Mouse (Mus musculus) CD4-positive helper T cell, adult 2 months (primary cell): ENCODE measurements around the gene Cfap99.

ENCODE experiments used
- DNase-seq: peaks from one replicate; pipeline ENCODE4 v3.0.0-alpha.2; 2012; ENCODE audit warnings: low read depth, missing footprints, low spot score

Gene Cfap99

DNA sequence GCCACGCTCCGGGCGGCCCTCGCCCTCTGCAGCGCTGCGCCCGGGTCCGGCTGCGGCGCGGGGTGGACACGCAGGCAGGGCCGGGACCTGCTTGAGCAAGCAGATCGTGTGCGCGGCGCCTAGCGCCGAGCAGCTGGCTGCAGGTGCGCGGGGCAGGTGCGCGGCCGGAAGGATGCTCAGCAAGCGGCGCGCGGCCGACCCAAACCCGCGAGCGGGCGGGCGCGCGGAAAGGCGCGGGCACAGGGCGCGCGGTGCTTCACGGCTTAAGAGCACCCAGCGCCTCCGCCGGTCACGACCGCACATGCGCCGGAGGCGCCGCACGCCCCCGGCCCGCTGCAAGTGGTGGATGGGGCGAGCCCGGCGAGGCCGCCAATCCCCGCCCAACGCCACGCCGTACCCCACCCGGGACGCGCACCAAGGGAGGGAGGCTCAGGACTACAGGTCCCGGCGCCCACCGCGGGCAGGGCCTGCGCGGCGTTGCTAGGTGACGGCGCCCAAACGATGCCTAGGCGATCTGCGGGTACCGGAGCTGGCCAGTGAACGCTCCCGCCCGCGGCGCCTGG lies at the start of gene Cfap99, which contains the start of gene Zfyve28:
TSS of gene Cfap99 (plus strand) at position 447 of the 563 bp plus-strand sequence.
TSS of gene Zfyve28 (minus strand) at position 296 of the 563 bp plus-strand sequence.
- peak; percentile 60 for DNase-seq

DNA sequence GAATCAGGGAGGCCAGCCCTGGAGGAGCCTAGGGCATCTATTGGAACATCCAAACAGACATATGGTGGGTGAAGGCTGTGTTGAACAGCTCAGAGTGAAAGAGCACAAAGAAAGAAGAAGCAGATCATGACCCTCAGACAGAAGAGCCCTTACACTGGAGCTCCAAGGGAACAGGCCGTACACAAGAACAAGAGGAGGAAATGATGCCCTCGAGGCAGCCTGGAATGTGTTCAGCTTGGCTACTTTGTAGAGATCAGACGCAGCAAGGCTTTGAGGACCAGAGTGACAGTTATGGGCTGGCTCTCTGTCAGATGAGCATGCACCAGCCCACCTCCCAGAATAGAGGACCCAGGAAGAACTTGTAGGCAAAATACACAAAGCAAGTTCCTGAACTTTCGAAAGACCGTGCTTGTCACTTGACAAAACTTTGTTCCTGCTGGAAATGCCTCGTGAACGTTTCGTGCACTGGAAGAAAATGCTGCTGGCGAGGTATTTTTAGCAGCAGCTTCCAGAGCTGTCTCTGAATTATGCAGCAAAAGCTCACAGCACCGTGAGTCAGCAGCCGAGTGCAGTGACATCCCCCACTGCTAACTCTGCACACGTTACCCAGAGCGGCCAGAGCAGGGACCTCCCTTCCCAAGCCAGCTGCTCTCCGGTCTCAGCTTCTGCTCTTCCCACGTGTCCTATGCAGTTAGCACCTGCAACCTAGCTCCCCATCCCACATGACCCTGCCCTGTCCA lies 46.0 kb upstream of the Cfap99 start:
- no peak for DNase-seq

DNA sequence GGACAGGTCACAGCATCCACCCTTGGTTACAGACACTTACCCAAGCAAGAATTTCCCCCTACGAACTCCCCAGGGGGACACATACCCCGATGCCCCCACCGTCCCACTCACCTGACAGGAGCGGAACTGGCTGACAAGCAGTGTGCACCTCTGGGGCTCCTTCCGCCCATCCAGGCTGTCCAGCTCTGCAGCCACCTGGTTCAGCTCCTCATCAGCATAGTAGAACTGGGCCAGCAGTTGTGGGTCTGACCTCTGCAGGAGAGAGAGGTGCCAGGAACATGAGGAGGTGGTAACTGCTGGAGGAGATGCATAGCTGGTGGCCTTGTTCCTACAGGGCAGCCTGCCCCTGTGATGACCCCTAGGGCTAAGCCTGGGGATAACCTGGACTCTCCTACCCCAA lies 45.3 kb upstream of the Cfap99 start:
- DNase-seq = no peak

DNA sequence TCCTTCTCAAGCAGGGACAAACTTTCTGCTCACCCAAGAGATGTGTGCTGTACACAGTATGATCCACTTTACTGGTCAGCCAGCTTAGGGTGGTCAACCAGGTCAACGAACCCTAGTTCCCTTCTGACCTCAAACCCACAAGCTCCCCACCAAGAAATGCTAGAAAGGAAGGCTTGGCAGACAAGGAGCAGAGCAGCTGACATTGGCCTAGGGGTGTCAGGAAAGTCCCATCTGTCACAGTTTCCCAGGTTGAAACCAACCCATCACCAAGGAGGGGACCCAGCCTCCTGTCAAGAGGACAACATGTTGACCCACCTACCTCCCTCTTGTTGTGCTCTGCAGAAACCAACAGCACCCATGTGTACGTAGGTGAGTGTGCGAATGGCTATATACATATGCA lies 42.0 kb upstream of the Cfap99 start:
- no peak for DNase-seq

DNA sequence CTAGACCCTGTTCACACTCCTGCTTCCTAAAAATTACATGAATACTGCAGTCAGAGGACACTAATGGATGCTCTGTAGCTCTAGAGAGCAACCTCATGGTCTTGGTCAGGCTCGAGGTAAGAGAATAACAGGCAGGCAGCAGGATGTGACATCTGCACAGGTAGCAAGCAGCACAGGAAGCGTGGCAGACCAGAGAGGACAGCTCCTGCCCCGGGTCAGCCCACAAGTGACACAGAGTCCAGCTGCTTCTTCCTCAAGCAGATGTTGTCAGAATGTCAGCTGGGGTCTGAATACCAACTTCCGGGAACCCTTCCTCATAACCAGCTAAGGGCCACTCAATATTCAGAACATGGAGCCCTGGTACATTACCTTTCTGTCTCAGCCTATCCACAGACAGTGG lies 39.3 kb upstream of the Cfap99 start:
- no peak for DNase-seq

DNA sequence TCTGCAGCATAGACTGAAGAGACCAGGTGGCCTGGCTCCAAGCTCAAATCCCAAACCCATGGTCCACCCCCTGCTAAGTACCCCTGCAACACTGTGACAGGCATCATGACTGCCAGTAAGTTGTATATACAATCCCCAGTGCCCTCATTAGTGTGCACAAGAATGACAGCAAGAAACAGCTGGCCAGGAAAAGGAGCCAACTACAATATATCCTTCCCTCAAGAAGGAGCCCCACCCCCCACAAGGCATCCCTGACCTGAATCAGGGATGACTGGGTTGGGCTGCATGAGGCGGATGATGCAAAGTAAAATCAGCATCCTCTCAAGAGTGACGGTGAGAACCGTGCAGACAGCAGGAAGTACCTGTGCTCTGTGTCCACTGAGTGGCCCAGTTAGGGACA lies 38.3 kb upstream of the Cfap99 start:
- DNase-seq = no peak

DNA sequence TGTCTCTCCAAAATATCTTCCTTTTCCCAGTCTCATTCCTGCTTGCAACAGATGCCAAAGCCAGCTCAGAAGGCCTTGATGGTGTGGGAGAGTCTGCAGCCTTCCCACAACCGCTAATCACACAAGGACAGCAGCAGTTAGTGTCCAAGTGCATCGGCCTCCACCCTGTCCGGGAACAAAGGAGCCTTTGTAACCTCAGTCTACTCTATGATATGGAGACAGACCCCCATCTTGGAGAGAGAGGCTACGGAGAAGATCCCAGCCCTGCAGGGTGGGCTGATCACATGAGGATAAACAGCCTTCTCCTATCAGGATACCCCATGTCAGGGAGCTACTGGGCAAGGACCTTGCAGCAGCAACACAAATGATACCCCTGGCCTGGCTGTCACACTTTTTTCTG lies 36.6 kb upstream of the Cfap99 start:
- no peak for DNase-seq

DNA sequence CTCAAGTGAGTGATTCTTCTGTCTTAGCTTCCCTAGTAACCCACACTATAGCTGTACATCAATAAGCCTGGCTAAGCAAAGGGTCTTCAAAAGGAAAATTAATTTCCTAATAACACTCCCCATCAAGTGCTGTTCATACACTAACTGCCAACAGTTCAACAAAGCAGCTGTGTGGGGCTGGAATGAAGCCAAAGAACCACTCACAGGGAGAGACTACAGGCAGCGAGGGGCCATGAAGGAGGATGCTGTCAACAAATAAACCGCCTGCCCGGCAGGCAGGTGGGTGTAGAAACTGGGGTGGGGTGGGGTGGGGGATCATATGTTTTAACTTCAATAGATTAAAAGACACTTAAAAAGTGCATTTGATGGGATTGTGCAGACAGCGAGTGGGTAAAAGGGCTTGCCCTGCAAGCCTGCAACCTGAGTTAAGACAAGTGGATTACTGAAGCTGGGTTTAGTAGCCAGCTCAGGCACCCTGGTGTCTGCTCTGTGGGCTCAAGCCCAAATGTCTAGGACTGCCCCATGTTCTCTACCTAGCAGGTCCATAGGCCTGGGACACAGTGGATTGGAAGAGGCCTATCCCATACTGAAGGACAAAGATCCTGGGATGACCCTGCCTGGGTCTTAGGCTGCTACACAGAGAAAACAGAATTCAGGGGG lies 36.0 kb upstream of the Cfap99 start:
- DNase-seq = no peak

DNA sequence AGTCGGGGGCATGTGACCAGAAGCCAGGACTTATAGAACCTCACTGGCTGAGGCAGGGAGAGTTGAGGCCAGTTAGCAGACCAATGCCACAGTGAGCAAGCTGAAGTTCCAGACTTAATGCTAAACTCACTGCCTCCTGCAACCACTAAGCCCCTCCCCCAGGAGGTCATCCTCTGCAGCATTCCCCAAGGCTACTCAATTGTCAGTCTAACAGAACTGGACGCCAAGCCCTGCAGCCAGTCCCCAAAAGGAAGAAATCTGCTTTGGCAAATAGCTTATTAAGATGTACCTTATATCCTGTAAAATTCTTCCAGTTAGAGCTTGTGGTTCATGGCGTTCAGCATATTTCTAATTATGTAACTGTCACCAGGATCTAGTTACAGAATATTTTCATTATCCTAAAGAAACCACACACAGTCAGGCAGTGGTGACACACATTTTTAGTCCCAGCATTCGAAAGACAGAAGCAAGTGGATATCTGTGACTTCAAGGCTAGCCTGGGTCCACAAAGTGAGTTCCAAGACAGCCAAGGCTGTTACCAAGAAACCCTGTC lies 35.4 kb upstream of the Cfap99 start:
- no peak for DNase-seq

DNA sequence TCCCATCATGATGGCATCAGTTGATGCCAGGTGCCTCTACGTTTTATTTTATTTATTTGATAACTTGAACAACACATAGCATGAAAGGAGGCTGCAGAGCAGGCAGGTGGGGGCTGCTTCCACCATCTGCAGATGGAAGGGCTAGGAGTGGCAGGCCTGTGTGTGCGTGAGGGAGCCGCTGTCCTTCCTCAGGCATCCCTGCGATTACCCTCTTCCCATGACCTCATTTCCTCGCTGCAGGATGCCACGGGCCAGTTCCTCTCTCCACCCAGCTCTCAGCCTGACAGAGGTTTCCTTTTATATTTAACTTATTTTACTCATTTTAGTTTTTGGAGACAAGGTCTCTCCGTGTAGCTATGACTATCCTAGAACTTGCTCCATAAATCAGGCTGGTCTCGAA lies 34.1 kb upstream of the Cfap99 start:
- no peak for DNase-seq

DNA sequence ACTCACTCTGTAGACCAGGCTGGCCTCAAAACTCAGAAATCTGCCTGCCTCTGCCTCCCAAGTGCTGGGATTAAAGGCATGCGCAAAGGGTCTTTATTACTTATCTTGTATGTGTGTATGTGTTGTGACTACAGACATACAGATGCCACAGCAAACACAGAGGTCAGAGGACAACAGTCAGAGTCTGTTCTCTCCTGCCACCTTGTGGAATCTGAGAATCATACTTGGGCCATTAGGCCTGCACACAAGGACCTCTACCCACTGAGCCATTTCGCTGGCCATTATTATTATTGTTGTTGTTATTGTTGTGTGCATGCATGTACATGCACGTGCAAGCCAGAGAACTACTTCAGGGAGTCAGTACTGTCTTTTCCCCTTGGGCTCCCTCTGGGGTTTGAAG lies 33.2 kb upstream of the Cfap99 start:
- DNase-seq = no peak

DNA sequence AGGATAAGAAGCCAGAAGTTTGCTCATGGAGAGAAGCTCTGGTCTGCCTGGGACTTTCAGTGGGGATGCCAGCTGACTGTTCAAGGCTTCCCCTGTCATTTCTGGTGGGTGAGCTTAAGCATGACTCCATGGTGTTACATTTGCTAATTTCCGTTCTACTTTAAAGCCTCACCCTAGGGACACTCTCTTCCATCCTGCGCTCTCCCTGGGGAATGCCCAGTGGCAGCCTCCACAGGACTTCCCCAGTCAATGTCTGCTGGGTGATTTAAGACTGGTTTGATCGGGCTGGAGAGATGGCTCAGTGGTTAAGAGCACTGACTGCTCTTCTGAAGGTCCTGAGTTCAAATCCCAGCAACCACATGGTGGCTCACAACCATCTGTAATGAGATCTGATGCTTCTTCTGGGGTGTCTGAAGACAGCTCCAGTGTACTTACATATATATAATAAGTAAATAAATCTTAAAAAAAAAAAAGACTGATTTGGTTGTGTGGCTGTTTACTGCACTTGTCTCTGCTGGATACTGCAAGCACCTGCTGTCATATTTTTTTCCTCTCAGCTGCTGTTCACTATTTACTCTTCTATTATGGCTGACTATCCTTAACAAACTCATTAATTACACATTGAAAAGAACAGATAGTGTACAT lies 29.1 kb upstream of the Cfap99 start:
- DNase-seq = no peak

DNA sequence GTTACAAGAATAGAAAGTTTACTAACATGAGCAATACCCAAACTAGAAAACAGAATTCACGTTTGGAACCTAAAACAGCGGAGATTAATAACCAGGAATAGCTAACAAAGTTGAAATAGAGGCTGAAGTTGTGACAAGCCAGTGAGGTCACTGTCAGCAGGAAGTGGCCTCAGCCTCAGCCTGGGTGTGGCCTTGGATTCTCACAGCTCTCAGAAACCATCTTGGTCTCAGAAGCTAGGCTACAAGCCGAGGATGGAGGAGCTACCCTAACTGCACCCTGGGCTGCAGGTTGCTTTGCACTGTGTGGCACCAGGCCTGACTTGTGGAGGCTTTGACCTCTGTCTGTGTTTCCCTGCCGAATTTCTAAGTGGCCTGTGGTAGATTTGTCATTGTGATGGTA lies 22.3 kb upstream of the Cfap99 start:
- no peak for DNase-seq

DNA sequence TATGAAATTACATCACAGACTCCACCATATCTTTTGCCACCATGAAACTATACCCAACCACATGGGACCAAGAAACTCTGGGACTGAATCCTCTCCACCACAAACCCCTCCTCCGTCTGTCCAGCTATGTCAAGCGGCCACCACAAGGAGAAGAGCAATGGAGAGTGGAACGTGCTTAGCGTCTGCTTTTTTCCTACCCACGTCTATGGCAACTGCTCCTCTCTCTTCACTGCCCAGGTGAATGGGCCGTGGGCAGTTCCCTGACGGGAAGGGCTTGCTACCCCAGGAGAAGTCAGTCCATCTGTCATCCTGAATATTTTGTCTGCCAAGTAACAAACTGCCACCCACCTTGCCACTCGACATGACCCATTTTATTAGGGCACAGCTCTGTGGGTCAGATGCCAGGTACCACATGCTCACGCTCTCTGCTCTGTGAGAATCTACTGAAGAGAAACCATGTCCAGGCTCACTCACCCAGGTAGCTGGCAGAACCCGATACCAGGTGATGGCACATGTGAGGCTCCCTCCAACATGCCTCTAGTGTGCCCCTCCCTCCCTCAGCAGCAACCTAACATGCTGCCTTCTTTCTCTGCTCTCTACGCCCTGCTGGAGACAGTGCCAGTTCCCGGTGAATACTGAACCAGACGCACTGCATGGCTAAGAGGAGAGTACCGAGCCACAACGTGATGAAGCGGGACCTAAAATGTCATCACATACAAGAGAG lies 19.0 kb upstream of the Cfap99 start:
- no peak for DNase-seq

DNA sequence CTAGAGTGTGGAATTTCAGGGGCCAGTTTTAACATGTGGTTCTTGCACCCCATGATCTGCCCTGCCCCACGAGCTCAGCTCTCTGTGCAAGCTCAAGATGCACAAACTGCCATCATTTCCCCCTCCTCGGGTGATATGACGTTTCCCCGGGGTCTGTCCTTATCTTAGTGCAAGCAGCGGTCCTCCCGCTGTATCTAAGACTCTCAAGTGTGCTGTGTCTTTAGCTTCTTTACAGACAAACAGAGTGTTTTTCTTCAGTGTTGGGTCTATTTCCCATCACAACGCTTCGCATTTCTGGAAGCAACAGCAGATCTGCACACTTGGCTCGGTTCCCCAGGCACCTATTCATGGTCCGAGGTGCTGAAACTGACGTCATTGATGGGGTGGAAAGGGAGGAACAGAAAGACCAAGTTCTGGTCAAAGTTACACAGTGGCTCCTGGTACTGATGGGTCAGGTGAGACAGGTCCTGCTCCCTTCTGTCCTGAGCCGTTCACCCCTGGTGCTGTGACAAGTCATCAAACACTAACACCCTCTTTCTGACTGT lies 18.4 kb upstream of the Cfap99 start:
- DNase-seq = no peak

DNA sequence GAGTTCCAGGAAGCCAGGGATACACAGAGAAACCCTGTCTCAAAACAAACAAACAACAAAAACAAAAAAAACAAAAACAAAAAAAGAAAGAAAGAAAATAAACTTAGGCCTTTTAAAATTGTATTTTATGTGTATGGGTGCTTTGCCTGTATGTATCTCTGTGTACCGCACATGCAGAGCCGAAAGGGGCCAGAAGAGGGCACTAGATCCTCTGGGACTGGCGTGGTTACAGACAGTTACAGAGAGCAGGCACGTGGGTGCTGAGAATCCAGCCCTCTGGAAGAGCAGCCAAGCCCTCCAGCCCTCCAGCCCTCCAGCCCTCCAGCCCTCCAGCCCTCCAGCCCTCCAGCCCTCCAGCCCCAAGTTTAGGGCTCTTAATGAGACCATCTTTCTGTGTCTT lies 16.7 kb upstream of the Cfap99 start:
- DNase-seq = peak; percentile 53

DNA sequence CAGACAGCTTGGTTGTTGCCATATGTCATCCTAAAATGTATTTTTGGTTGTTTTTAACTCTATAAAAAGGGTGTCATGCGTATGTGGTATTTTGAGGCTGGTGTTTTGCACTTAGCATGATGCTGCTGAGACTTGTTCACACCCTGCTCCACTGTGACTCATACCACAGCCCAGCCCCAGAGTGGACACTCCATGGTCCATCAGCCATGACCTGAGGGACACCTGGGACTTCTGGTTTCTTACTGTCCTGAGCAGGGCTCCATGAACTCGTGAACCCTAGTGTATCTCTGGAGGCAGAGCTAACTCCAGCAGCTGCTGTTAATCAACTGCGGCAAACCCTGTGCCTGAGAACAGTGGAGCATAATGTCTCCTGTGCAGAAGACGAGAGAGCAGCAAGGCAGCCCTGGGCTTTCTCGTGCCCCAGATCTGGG lies 15.1 kb upstream of the Cfap99 start:
- no peak for DNase-seq

DNA sequence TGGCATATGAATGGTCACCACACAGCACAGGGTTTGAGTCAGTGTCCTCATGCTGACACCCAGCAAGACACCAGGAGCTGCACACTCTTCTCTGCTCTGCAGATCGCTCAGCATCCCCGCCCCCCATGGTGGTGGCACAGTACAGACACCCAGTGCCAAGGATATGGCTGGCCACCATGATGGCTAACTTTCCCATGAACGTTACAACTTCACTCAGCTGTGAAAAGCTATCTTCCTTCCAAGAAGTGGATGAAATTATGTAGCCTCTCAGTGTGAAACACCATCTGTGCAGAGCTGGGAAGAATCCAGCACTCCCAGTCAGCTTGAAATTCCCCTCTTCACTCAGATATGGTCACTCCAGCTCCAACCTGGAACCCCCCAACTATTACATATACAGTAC lies 14.1 kb upstream of the Cfap99 start:
- no peak for DNase-seq

DNA sequence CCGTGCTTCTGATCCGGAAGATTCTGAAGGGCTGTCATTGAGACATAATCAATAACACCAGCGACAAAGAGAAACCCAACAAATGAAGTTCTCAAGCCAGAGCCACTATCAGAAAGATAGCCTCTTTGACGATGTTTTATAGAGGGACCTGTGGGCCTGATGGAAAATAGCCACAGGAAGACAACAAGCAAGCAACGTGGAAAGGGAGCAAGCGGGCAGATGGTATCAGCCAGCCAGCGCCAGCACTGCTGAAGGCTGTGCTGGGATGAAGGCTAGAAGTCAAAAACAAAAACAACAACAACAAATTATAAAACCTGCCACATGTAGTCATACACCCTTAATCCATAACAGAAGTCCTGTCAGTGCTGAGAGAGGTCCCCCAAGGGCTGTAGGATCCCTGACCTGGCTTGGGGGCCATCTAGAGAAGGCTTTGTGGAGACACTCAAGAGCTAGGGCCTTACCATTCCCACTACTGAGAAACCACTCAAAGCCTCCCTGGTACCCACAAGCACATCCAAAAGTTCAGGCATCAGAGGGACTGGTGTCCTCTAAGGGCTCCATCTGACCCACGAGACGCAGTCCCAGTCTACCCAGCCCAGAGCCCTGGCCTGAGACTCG lies 13.6 kb upstream of the Cfap99 start:
- no peak for DNase-seq

DNA sequence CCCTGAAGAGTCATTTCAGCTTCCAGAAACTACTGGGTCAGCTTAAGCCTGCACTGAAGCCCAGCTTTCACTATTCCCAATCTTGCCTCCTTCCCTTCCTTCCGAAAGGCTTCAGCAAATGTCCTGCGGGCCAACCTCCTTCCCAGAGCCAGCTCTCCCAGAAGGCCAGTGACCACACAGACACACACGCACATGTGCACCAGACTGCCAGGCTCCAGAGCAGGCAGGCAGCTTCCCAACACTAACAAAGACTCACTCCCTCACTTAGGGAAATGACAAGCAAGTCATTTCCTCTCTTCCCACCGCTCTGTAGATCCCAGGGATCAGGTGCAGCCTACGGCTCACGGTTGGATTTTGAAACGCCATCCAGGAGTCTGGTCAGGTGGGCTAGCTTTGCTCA lies 12.2 kb upstream of the Cfap99 start:
- no peak for DNase-seq

DNA sequence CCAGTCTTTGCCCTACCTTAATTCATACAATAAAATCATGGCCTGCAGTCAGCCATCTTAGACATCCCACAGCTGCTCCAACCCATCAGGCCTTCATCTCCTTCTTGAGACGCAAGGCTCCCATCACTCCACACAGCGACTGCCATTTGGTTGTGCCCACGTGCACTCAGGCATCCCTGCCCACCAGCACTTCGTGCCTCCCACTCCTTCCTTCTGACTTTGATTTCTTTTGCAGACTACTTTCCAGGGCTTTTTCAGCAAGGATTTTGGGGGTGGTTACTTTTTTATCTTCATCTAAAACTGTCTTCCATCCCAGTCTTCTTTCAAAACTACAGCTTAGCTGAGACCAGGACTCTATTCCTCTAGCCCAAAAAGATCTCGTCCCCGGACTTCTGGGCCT lies 11.7 kb upstream of the Cfap99 start:
- DNase-seq = no peak
